Mouse (Mus musculus) intestine, embryonic 15.5 days (tissue): ENCODE results near the gene Tmem266. TPM values are rescaled to one million over a fixed set of nuclear protein-coding genes. Genes with fewer than 3 reads are reported as not detected.

ENCODE experiments used
- ATAC-seq: fragments of 200-750 bp; cut with Nextera tagmentation; 2 replicates; pipeline ENCODE4 v1.8.0; 2017; ENCODE audit warnings: moderate TSS enrichment, moderate library complexity
- H3K27ac ChIP-seq: fragments of 300-500 bp; sonication (generic); 2 replicates; pipeline ENCODE4 v1.5.1; 2015; ENCODE audit warnings: mild to moderate bottlenecking, inconsistent platforms
- H3K27me3 ChIP-seq: fragments of 300-500 bp; sonication (generic); replicated peaks from 2 replicates; pipeline ENCODE4 v1.6.1; 2015; ENCODE audit warnings: inconsistent platforms
- H3K36me3 ChIP-seq: fragments of 300-500 bp; sonication (generic); 2 replicates; pipeline ENCODE4 v1.6.1; 2015; ENCODE audit warnings: inconsistent platforms
- H3K4me1 ChIP-seq: fragments of 300-500 bp; sonication (generic); replicated peaks from 2 replicates; pipeline ENCODE4 v1.6.1; 2015; ENCODE audit warnings: inconsistent platforms
- H3K4me2 ChIP-seq: fragments of 300-500 bp; sonication (generic); replicated peaks from 2 replicates; pipeline ENCODE4 v1.6.1; 2015; ENCODE audit warnings: mild to moderate bottlenecking, inconsistent platforms
- H3K4me3 ChIP-seq: fragments of 300-500 bp; sonication (generic); replicated peaks from 2 replicates; pipeline ENCODE4 v1.5.1; 2015; ENCODE audit warnings: inconsistent platforms
- H3K9ac ChIP-seq: fragments of 300-500 bp; sonication (generic); 2 replicates; pipeline ENCODE4 v1.6.1; 2015; ENCODE audit warnings: inconsistent platforms
- H3K9me3 ChIP-seq: fragments of 300-500 bp; sonication (generic); 2 replicates; pipeline ENCODE4 v1.6.1; 2016; ENCODE audit warnings: inconsistent platforms
- WGBS: fragments of 180-500 bp; shearing (Covaris S2); methylation state at CpG from one replicate; pipeline ENCODE4 v1.1.7; 2015; 5-methylcytosine and 5-hydroxymethylcytosine counted together
- polyA plus RNA-seq: library from polyadenylated mRNA; unstranded; fragments of >200 nt; fragmentation: Nextera tagmentation; extraction: Ambion mirVana; gene quantifications from 2 replicates; pipeline ENCODE4 v1.2.1, GENCODE M21; 2015

Tmem266 gene
- polyA plus RNA-seq, 1 experiment from 2014 or later: 1.3 TPM

DNA sequence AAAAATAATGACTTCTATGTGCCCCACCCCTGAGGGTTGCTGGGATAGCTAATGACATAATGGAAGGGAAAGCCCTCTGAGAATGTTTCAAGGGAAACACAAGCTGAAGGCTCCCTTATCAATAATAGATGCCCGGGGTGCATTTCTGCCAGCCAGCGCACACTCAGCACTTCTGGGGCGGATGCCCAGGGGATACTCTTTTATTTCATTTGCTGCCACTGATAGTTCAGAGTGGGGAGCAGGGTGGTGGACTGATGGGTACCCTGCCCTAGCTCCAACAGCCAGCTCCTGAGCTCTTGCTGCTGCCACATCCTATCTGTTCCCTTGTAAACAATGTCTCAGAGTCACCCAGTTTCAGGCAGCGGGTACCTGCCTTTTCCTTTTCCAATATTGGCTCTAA is 120.8 kb downstream of the Tmem266 start:
- 90% methylated on average over 4 of the region's 4 CpGs for WGBS
- Histone ChIP-seq H3K9ac (no peak overlapping the region), H3K9me3 (no peaks in the 10 kb centered on the region), H3K27me3 (no peaks in the 10 kb centered on the region), H3K4me3 (no peak overlapping the region), H3K27ac (no peak overlapping the region), H3K4me1 (no peaks in the 10 kb centered on the region), H3K36me3 (no peaks in the 10 kb centered on the region), H3K4me2 (no peak overlapping the region)
- no peak for ATAC-seq

DNA sequence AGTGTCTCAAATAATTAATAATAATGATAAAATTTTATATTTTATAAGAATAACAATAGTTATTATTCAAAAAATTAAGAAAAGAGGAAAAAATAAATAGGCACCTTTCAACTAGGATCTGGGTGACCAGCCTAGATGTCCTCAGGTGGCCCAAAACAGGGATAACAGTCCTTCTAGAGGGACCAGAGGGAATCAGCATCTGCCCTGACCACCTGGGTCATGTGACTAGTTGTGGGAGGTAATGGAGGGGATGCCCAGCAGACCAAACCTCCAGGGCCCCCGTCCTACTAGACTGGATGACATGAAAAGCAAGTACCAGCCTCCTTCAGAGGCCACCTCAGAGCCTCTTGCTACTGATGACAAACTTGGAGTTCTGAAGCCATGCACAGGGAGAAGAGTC is 122.4 kb downstream of the Tmem266 start:
- WGBS: 84% methylated on average over 1 of the region's 1 CpGs
- H3K4me3 ChIP-seq: no peak overlapping the region

DNA sequence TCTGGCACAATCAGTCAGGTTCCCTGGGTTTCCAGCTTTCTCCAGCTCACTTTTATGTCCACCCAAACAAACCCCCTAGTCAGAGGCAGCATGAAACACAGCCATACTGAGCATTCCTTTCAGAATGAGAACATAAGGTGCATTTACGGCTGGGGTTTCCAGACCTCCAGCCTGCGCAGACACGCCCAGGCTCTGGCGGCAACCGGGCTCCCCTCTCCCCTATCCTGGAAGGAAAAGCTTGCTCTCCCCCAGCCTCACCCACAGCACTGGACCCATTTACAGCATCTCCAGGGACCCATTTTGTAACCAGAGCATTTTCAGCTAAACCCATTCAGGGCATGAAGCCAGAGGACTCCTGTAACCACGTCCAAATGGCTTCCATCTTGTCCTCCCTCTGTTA is 123.3 kb downstream of the Tmem266 start:
- Histone ChIP-seq H3K9me3 (no peaks in the 10 kb centered on the region), H3K27ac (no peak overlapping the region), H3K4me3 (no peak overlapping the region), H3K4me1 (no peaks in the 10 kb centered on the region), H3K27me3 (no peaks in the 10 kb centered on the region), H3K36me3 (no peaks in the 10 kb centered on the region), H3K9ac (no peak overlapping the region), H3K4me2 (no peak overlapping the region)
- ATAC-seq: no peak
- WGBS: 78% methylated on average over 6 of the region's 6 CpGs

More for the DNA sequence above, 122.4 kb downstream of the Tmem266 start:
- Histone ChIP-seq H3K36me3 (no peaks in the 10 kb centered on the region), H3K4me1 (no peaks in the 10 kb centered on the region), H3K4me2 (no peak overlapping the region), H3K27me3 (no peaks in the 10 kb centered on the region), H3K9ac (no peak overlapping the region), H3K27ac (no peak overlapping the region), H3K9me3 (no peaks in the 10 kb centered on the region)
- no peak for ATAC-seq

DNA sequence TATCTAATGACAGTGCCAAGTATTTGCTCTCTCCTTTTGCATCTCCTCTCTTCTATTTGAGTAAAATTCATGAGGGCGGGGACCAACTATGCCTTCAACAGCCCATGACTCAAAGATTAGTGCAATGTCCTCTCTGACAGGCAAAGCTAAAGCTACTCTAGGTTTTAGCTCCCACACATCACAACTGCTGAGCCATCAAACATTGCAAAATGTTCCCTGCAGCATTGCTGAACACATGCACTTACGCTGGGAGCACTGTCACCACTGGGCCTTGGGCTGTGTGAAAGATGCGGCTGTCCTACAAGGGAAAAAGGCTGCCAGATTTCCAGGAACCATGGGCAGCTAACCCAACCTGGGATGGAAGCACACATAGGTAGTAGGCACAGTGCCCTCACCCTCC is 124.7 kb downstream of the Tmem266 start:
- no peaks in the 10 kb centered on the region for H3K4me1 ChIP-seq
- H3K27ac ChIP-seq: no peak overlapping the region
- WGBS: 90% methylated on average over 3 of the region's 3 CpGs
- H3K27me3 ChIP-seq: no peaks in the 10 kb centered on the region
- H3K9ac ChIP-seq: no peak overlapping the region
- H3K9me3 ChIP-seq: no peaks in the 10 kb centered on the region
- no peak overlapping the region for H3K4me3 ChIP-seq
- no peak overlapping the region for H3K4me2 ChIP-seq
- ATAC-seq: no peak
- H3K36me3 ChIP-seq: no peaks in the 10 kb centered on the region

DNA sequence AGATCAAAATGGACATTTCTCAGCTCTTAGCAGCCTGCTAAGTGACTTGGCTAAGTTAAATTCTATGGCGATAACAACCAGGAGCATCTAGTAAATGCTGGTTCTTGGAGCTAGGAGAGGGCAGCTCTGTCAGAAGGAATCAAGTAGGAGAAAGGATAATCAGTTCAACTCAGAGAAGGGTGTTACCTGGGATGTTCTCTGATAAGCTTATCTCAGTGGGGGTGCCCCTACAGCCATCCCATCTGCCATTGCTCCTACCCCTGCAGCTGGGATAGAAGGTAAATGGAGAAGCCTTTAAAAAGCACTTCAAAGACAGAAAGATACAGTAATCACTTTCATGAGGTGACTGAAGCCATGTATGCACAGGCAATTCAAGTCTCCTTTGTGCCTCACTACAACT is 126.2 kb downstream of the Tmem266 start:
- no peak overlapping the region for H3K27ac ChIP-seq
- no peak overlapping the region for H3K9ac ChIP-seq
- ATAC-seq: no peak
- 98% methylated on average over 1 of the region's 1 CpGs for WGBS
- no peaks in the 10 kb centered on the region for H3K36me3 ChIP-seq
- H3K9me3 ChIP-seq: no peaks in the 10 kb centered on the region
- no peaks in the 10 kb centered on the region for H3K27me3 ChIP-seq
- no peaks in the 10 kb centered on the region for H3K4me1 ChIP-seq
- no peak overlapping the region for H3K4me2 ChIP-seq
- no peak overlapping the region for H3K4me3 ChIP-seq

DNA sequence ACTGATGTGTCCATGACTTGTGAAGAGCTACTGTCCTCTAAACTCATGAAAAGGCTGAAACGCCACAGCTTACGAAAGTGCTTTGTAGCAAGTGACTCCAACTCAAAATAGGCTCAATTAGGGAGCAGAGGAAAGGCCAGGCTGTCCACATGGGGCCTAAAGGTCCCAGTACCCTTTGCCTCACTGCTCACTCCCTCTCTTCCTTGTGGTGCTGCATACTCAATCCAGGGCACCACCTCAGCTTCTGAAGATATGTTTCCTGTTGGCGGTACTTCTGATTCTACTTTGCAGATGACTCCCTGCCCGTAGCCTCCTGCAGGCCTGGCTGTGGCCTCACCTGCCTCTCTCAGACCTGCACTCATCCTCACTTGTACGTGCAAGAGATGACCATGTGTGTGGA is 126.7 kb downstream of the Tmem266 start:
- H3K9ac ChIP-seq: no peak overlapping the region
- H3K4me3 ChIP-seq: no peak overlapping the region
- 92% methylated on average over 5 of the region's 5 CpGs for WGBS
- H3K27ac ChIP-seq: no peak overlapping the region
- H3K36me3 ChIP-seq: no peaks in the 10 kb centered on the region
- H3K4me2 ChIP-seq: no peak overlapping the region
- no peaks in the 10 kb centered on the region for H3K27me3 ChIP-seq
- no peak for ATAC-seq
- no peaks in the 10 kb centered on the region for H3K4me1 ChIP-seq
- H3K9me3 ChIP-seq: no peaks in the 10 kb centered on the region

DNA sequence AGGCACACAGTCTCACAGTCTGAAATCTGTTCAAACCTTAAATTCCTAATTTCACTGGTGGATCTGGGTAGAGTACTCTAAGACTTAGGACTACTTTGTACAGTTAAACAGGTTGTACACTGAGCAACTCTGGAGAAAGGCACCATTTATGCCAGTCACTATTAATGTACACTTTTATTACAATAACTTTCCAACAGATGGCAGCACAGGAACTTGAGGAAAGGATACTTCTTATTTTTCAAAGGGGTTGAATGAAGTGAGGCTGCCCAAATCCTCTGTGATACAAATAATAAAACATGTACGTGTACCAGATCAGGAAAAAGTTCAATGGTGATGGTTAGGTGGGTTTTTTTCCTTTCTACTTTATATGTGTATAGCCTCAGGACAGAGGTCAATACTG is 141.7 kb downstream of the Tmem266 start:
- H3K27ac ChIP-seq: no peak overlapping the region
- H3K4me1 ChIP-seq: no peaks in the 10 kb centered on the region
- WGBS: 55% methylated on average over 1 of the region's 1 CpGs
- no peak overlapping the region for H3K9ac ChIP-seq
- no peak overlapping the region for H3K4me2 ChIP-seq
- H3K36me3 ChIP-seq: no peaks in the 10 kb centered on the region
- H3K27me3 ChIP-seq: no peaks in the 10 kb centered on the region
- ATAC-seq: no peak
- no peaks in the 10 kb centered on the region for H3K9me3 ChIP-seq
- no peak overlapping the region for H3K4me3 ChIP-seq

DNA sequence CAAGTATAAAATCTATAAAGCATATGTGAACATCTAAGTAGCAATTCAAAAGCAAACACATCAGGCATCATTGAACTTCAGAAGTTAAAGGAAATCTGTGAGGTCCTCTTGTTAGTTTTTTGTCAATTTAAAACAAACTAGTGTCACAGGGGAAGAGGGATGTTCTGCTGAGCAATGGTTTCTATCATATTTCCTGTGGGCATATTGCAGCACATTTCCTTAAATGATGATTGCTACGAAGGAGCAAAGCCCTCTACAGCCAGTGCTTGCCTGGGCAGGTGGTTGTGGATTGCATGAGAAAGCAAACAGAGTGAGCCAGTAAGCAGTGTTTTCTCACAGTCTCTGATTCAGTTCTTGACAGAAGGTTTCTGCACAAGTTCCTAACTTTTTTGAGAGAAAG is 149.4 kb downstream of the Tmem266 start:
- no peaks in the 10 kb centered on the region for H3K27me3 ChIP-seq
- H3K4me1 ChIP-seq: no peaks in the 10 kb centered on the region
- 56% methylated on average over 1 of the region's 1 CpGs for WGBS
- H3K4me2 ChIP-seq: no peak overlapping the region
- no peak for ATAC-seq
- no peak overlapping the region for H3K4me3 ChIP-seq
- H3K36me3 ChIP-seq: no peaks in the 10 kb centered on the region
- H3K9ac ChIP-seq: no peak overlapping the region
- no peak overlapping the region for H3K27ac ChIP-seq
- no peaks in the 10 kb centered on the region for H3K9me3 ChIP-seq

DNA sequence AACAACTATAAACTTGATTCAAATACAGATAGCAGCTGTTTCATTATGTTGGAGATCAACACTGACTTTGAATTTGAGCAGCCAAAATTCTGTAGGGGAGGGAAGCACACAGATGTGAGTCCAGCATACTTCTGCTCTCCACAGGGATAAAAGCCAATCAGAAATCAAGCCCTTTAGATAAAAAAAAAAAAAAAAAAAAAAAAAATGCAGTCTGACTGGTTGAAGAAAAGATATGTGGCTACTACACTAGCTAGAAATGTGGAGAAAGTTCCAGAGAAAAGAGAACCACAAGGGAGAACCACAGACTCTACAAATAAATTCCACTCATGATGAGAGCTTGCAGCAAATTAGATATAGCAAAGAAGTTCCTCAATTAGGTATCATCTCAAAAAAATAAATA is 152.0 kb downstream of the Tmem266 start:
- H3K9ac ChIP-seq: no peak overlapping the region
- no peak for ATAC-seq
- H3K4me2 ChIP-seq: no peak overlapping the region
- no peak overlapping the region for H3K4me3 ChIP-seq
- H3K27me3 ChIP-seq: no peaks in the 10 kb centered on the region
- H3K36me3 ChIP-seq: no peaks in the 10 kb centered on the region
- no peaks in the 10 kb centered on the region for H3K9me3 ChIP-seq
- H3K27ac ChIP-seq: no peak overlapping the region
- H3K4me1 ChIP-seq: no peaks in the 10 kb centered on the region

DNA sequence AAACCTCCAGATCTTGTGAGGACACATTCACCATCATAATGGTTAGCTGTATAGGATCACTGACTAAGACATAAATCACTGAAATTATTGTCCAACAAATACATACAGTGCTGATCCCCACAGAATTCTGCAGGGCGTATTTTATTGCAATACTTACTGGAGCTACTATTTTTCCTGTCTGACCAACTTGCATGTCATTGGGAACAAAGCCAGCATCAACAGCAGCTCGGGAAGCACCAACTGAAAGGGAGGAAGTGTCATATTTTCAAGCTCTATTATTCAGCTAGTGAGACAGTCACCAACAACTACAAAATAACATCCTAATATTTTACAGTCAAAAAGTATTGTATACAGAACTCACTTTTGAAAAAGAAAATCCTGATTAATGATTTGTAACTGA is 155.4 kb downstream of the Tmem266 start:
- no peaks in the 10 kb centered on the region for H3K36me3 ChIP-seq
- no peak overlapping the region for H3K9ac ChIP-seq
- ATAC-seq: no peak
- no peaks in the 10 kb centered on the region for H3K27me3 ChIP-seq
- no peak overlapping the region for H3K27ac ChIP-seq
- H3K4me1 ChIP-seq: no peaks in the 10 kb centered on the region
- H3K4me3 ChIP-seq: no peak overlapping the region
- no peak overlapping the region for H3K4me2 ChIP-seq
- H3K9me3 ChIP-seq: no peaks in the 10 kb centered on the region
- 63% methylated on average over 2 of the region's 2 CpGs for WGBS

Other genes with a start within 250 kb of the Tmem266 start
- gene Ube2q2, start 178.1 kb upstream of the Tmem266 start, polyA plus RNA-seq: 29.7 and 30.6 TPM in 2 replicates
- 55.8 and 56.8 TPM in 2 replicates for gene Fbxo22, start 118.0 kb upstream of the Tmem266 start, polyA plus RNA-seq
- gene Nrg4, start 69 bp upstream of the Tmem266 start, polyA plus RNA-seq: 1.1 TPM in 2 replicates
- gene Etfa, start 185.3 kb downstream of the Tmem266 start, polyA plus RNA-seq: 288 and 318 TPM in 2 replicates
- 3.3 and 3.7 TPM in 2 replicates for gene Isl2, start 211.8 kb downstream of the Tmem266 start, polyA plus RNA-seq